Mouse (Mus musculus) hindbrain, embryonic 15.5 days (tissue): ENCODE data around the gene Sox1. TPM values are rescaled to one million over a fixed set of nuclear protein-coding genes. Genes with fewer than 3 reads are reported as not detected.

Experiments
- ATAC-seq: fragments of 200-750 bp; cut with Nextera tagmentation; 2 replicates; pipeline ENCODE4 v1.8.0; 2017; ENCODE audit warnings: low read depth, moderate number of reproducible peaks, moderate TSS enrichment; ENCODE audit not compliant: low FRiP score
- H3K27ac ChIP-seq: fragments of 300-500 bp; sonication (generic); replicated peaks from 2 replicates; pipeline ENCODE4 v1.5.1; 2015; ENCODE audit warnings: mild to moderate bottlenecking, inconsistent platforms
- H3K27me3 ChIP-seq: fragments of 300-500 bp; sonication (generic); 2 replicates; pipeline ENCODE4 v1.6.1; 2015; ENCODE audit warnings: control low read depth, inconsistent platforms
- H3K36me3 ChIP-seq: fragments of 300-500 bp; sonication (generic); 2 replicates; pipeline ENCODE4 v1.6.1; 2015; ENCODE audit warnings: control low read depth, inconsistent platforms
- H3K4me1 ChIP-seq: fragments of 300-500 bp; sonication (generic); replicated peaks from 2 replicates; pipeline ENCODE4 v1.6.1; 2015; ENCODE audit warnings: control low read depth, inconsistent platforms
- H3K4me2 ChIP-seq: fragments of 300-500 bp; sonication (generic); 2 replicates; pipeline ENCODE4 v1.6.1; 2015; ENCODE audit warnings: moderate library complexity, mild to moderate bottlenecking, inconsistent platforms
- H3K4me3 ChIP-seq: fragments of 300-500 bp; sonication (generic); 2 replicates; pipeline ENCODE4 v1.5.1; 2015; ENCODE audit warnings: mild to moderate bottlenecking, inconsistent platforms
- H3K9ac ChIP-seq: fragments of 300-500 bp; sonication (generic); 2 replicates; pipeline ENCODE4 v1.6.1; 2015; ENCODE audit warnings: inconsistent platforms
- H3K9me3 ChIP-seq: fragments of 300-500 bp; sonication (generic); 2 replicates; pipeline ENCODE4 v1.6.1; 2016; ENCODE audit warnings: control low read depth, inconsistent platforms
- WGBS: fragments of 180-500 bp; shearing (Covaris S2); methylation state at CpG from one replicate; pipeline ENCODE4 v1.1.7; 2015; 5-methylcytosine and 5-hydroxymethylcytosine counted together
- polyA plus RNA-seq: library from polyadenylated mRNA; unstranded; fragments of >200 nt; fragmentation: Nextera tagmentation; extraction: Ambion mirVana; gene quantifications from 2 replicates; pipeline ENCODE4 v1.2.1, GENCODE M21; 2015

Sox1 gene
- polyA plus RNA-seq, 1 experiment from 2014 or later: 1.9 TPM

GRCm38 (mm10) chr8:12390640-12391365 lies 4.3 kb upstream of the Sox1 start:
- peak overlapping the region; percentile 30 for H3K4me2 ChIP-seq
- WGBS: 2% methylated on average over 38 of the region's 38 CpGs
- no peaks in the 10 kb centered on the region for H3K36me3 ChIP-seq

GRCm38 (mm10) chr8:12391366-12392250 lies 3.5 kb upstream of the Sox1 start:
- H3K4me2 ChIP-seq: no peak overlapping the region

More at GRCm38 (mm10) chr8:12390640-12391365, 4.3 kb upstream of the Sox1 start:
- peaks cover 23% of the 10 kb centered on the region for H3K4me1 ChIP-seq
- H3K27ac ChIP-seq: no peak overlapping the region
- peaks cover 63% of the 10 kb centered on the region for H3K27me3 ChIP-seq
- ATAC-seq: no peak
- H3K9me3 ChIP-seq: no peaks in the 10 kb centered on the region
- no peak overlapping the region for H3K4me3 ChIP-seq
- no peak overlapping the region for H3K9ac ChIP-seq

GRCm38 (mm10) chr8:12392801-12393200 lies 2.3 kb upstream of the Sox1 start:
- ATAC-seq: no peak
- Histone ChIP-seq H3K9me3 (no peaks in the 10 kb centered on the region), H3K4me3 (no peak overlapping the region), H3K4me1 (peaks cover 26% of the 10 kb centered on the region), H3K27ac (no peak overlapping the region), H3K27me3 (peaks cover 70% of the 10 kb centered on the region), H3K36me3 (no peaks in the 10 kb centered on the region), H3K4me2 (no peak overlapping the region), H3K9ac (no peak overlapping the region)
- 35% methylated on average over 1 of the region's 1 CpGs for WGBS

More at GRCm38 (mm10) chr8:12391366-12392250, 3.5 kb upstream of the Sox1 start:
- Histone ChIP-seq H3K9ac (no peak overlapping the region), H3K4me3 (no peak overlapping the region), H3K36me3 (no peaks in the 10 kb centered on the region), H3K9me3 (no peaks in the 10 kb centered on the region), H3K27me3 (peaks cover 69% of the 10 kb centered on the region), H3K27ac (no peak overlapping the region), H3K4me1 (peaks cover 19% of the 10 kb centered on the region)
- 0 out of 2 replicates have a peak, but pooled peaks have one; percentile 28 for ATAC-seq
- 5% methylated on average over 37 of the region's 37 CpGs for WGBS

- H3K27ac ChIP-seq: peak overlapping the region; percentile 82
- peaks cover 64% of the 10 kb centered on the region for H3K27me3 ChIP-seq
- H3K4me3 ChIP-seq: peak overlapping the region; percentile 40
- ATAC-seq: no peak
- no peak overlapping the region for H3K9ac ChIP-seq
- H3K9me3 ChIP-seq: no peaks in the 10 kb centered on the region
- WGBS: 2% methylated on average over 22 of the region's 22 CpGs
- no peaks in the 10 kb centered on the region for H3K36me3 ChIP-seq
- peaks cover 26% of the 10 kb centered on the region for H3K4me1 ChIP-seq
- H3K4me2 ChIP-seq: peak overlapping the region; percentile 56
Measured at GRCm38 (mm10) chr8:12394385-12395000, 602 bp upstream of the Sox1 start.

- under 1% methylated on average over 88 of the region's 118 CpGs for WGBS
- Histone ChIP-seq H3K4me3 (peak overlapping the region; percentile 40), H3K4me2 (peak overlapping the region; percentile 56), H3K27me3 (peaks cover 66% of the 10 kb centered on the region), H3K27ac (peak overlapping the region; percentile 82), H3K9me3 (no peaks in the 10 kb centered on the region), H3K4me1 (peaks cover 35% of the 10 kb centered on the region), H3K9ac (peak overlapping the region; percentile 52), H3K36me3 (no peaks in the 10 kb centered on the region)
- no peak for ATAC-seq
Measured at GRCm38 (mm10) chr8:12396501-12397345, 1.6 kb downstream of the Sox1 start.

- no peaks in the 10 kb centered on the region for H3K9me3 ChIP-seq
- H3K36me3 ChIP-seq: no peaks in the 10 kb centered on the region
- peaks cover 35% of the 10 kb centered on the region for H3K4me1 ChIP-seq
- ATAC-seq: no peak
- peak overlapping the region; percentile 56 for H3K4me2 ChIP-seq
- WGBS: under 1% methylated on average over 59 of the region's 59 CpGs
- H3K27me3 ChIP-seq: peaks cover 59% of the 10 kb centered on the region
- peak overlapping the region; percentile 40 for H3K4me3 ChIP-seq
- H3K27ac ChIP-seq: peak overlapping the region; percentile 82
- H3K9ac ChIP-seq: peak overlapping the region; percentile 52
Measured at GRCm38 (mm10) chr8:12397346-12397925, 2.3 kb downstream of the Sox1 start.

- peak overlapping the region; percentile 40 for H3K4me3 ChIP-seq
- no peaks in the 10 kb centered on the region for H3K9me3 ChIP-seq
- peak overlapping the region; percentile 56 for H3K4me2 ChIP-seq
- H3K27me3 ChIP-seq: peaks cover 58% of the 10 kb centered on the region
- H3K9ac ChIP-seq: peak overlapping the region; percentile 52
- no peak for ATAC-seq
- WGBS: 5% methylated on average over 21 of the region's 21 CpGs
- H3K4me1 ChIP-seq: peaks cover 35% of the 10 kb centered on the region
- H3K27ac ChIP-seq: peak overlapping the region; percentile 82
- H3K36me3 ChIP-seq: no peaks in the 10 kb centered on the region
Measured at GRCm38 (mm10) chr8:12398011-12398945, 3.2 kb downstream of the Sox1 start.

GRCm38 (mm10) chr8:12399421-12400205 lies 4.5 kb downstream of the Sox1 start:
- Histone ChIP-seq H3K27me3 (peaks cover 62% of the 10 kb centered on the region), H3K4me1 (peaks cover 35% of the 10 kb centered on the region), H3K36me3 (no peaks in the 10 kb centered on the region), H3K4me2 (peak overlapping the region; percentile 52), H3K9me3 (no peaks in the 10 kb centered on the region), H3K9ac (0 out of 2 replicates have a peak overlapping the region, but pooled peaks have one; percentile 3), H3K27ac (peak overlapping the region; percentile 81), H3K4me3 (peak overlapping the region; percentile 23)
- 14% methylated on average over 5 of the region's 5 CpGs for WGBS
- ATAC-seq: no peak

GRCm38 (mm10) chr8:12400611-12401390 lies 5.7 kb downstream of the Sox1 start:
- ATAC-seq: peak; percentile 85
- Histone ChIP-seq H3K4me2 (peak overlapping the region; percentile 52), H3K36me3 (no peaks in the 10 kb centered on the region), H3K27me3 (peaks cover 60% of the 10 kb centered on the region), H3K4me1 (peaks cover 24% of the 10 kb centered on the region), H3K9ac (peak overlapping the region; percentile 8; the same call in 1 of the 2 replicates), H3K27ac (peak overlapping the region; percentile 81), H3K9me3 (no peaks in the 10 kb centered on the region), H3K4me3 (peak overlapping the region; percentile 23)
- under 1% methylated on average over 41 of the region's 44 CpGs for WGBS
